Mouse (Mus musculus) natural killer cell, adult 2 months (primary cell): Measurements from ENCODE around the gene Csf1.

ENCODE experiments used
- DNase-seq, 2 experiments: peaks; one replicate each; pipeline ENCODE4 v3.0.0; 2022; ENCODE audit warnings: low spot score in 2 of 2

The Csf1 gene

DNA sequence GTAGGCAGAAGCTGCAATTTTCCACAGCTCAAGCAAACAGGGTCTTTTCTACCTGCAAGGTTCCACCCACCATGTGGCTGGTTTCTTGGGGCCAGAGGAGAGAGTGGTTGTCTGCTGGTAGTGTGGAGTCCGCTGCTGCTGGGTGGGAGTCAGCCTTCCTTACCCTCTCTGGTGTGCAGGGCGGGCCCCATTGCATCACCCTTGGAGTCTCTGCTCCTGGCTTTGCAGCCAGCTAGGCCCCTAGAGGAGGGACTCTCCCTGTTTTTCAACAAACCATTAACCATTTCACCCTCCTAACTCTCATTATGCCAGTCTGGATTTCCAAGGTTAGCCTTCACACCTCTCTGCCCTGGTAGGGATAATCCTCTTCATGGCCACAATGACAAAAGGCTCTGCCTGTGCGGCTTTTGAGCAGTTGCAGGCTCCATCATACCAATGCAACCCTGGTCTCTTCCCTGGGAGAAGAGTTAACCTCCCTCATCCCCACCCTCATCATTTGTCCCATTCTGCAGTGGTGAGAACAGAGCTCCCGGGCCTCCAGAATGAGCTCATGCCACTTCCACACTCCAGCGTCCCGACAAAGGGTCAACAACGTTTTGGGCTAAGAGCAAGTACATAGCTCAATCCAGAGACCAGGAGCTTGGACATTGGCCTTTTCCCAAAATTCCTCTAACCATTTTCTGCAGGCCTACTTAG is 56.4 kb downstream of the Csf1 start:
- DNase-seq: no peak

DNA sequence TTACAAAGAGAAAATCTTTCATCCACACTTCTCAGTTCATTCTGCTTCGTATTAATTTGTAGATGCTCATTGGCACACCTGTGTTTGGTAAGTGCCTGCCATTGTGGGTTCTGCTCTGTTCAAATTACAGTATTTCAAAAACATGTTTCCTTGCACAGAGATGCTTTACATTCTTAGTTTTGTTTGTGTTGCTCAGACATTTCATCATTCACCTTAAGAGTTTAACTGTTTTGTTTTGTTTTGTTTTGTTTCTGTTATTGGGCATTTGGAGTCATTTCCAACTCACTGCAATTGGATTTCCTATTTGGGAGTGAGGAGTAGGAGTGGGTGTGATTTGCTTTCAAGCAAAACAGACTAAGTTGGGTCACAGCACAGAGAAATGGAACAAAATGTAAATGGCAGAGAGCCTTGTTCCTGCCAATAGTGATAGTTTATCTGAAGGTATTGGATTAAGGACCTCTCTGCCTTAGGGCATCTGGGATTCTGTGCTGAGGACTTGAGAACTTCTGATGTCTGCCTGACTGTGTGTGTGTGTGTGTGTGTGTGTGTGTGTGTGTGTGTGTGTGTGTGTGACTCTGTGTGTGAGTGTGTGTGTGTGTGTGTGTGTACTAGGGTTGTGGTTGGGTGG is 58.4 kb downstream of the Csf1 start:
- DNase-seq: no peak

DNA sequence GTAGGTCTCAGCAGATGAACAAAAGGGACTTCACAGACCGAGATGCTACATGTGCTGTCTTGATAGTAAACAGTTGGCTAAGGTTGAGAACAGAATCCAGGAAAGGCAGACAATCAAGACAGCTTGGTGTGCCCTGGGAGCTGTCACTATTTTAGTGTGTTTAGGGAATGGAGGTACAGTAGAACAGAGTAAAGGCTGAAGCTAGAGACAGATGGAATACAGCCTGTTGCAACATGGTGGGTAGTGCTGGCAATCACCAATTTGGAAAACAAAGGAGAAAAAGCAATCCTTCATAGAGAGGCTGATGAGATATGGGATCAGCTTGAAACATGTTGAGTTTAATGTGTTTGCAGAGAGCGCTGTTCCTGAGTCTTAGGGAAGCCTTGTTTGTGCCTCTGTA is 59.6 kb downstream of the Csf1 start:
- DNase-seq: no peak

DNA sequence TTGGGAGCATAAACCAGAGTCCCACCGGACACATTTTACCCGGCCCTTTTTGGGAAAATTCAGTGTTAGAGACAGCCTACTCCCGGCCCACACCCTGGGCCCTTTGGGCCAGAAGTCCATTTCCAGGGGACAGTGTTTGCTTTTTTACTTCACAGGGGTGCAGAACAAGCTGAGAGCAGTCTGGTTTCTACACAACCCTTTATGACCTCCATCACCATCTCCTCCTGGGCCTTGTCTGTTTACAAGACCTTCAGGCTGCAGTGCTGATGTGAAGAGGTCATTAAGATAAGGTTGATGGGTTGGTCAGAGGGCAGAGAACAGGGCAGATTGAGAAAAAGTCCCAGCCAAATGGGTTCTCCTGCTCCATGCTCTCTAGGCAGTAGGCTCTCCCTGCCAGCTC is 63.4 kb downstream of the Csf1 start:
- no peak for DNase-seq

DNA sequence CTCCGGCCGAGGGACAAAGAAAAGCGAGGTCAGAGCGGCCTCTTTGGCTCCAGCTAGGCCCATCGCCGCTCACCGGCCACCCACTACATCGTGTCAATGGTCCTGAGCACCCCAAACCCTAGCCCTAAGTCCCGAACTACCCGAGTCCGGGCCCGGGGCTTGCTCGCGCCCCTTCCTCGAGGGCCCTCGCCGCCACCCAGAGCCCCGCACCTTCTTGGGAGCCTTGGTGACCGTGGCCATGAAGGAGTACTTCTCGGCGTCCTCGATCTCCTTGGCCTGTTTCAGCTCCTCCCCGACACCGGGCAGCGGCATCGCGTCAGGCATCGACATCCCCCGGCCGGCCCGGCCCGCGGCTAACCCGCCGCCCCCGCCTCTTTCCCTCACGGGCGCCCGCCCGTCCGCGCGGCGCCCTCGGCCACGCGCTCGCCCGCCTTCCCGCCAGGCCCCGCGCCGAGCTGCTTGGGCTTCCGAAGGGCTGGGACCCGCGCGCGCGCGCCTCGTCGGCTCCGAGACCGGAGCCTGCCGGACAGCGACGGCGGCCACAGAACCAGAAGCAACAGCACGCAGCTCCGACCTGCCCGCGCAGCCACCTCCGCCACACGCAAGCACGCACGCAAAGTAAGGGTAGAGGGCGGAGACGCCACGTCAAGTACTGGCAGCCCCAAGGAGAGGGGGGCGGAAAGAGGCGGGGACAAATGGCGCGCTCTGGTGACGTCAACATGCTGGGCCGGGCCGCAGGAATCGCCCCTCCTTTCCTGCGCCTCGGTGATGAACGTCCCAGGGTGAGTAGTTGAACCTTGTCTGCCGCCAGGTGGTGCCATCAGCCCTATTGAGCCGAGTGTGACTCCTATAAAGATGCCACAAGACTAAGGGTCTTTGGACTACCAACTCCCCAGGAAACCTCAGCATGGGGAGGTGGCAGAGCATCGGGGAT is 64.1 kb downstream of the Csf1 start, which contains the start of gene Ahcyl1:
TSS of gene Ahcyl1 (minus strand) at position 613 of the 934 bp plus-strand sequence.
- DNase-seq: peak; percentile 99

DNA sequence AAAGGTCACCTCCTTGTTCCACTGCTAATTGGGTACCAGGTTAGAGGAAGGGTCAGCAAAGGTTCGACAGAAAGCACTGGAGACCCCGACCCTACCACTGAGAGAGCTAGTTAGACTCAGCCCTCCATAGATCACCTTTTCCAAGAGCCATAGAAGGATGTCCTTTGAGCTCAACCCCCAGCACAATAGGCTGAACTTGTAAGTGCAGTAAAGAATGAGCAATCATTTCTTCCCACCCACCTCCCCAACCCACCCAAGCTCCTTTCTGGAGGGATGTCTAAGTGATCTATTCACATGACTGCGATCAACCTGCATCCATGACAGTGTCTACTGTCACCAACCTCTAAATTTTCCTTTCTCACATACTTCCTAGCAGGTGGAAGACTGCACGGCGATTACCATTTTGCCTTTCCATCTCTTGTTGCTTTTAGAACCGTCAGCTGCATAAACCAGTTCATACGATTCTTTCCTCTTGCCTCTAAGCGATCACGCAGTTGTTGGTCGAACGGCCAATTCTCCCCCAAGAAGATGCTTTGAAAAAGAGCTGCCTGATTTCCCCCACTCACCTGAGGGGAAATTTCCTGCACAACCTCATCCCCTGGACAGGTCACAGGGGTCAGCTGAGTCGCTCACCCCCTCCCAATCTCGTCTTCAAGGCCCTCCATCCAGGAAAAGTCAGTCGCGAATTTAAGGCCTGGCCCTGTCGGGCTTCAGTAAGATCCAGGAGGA is 64.9 kb downstream of the Csf1 start:
- DNase-seq: peak in 1 of 2 experiments; percentile 5

DNA sequence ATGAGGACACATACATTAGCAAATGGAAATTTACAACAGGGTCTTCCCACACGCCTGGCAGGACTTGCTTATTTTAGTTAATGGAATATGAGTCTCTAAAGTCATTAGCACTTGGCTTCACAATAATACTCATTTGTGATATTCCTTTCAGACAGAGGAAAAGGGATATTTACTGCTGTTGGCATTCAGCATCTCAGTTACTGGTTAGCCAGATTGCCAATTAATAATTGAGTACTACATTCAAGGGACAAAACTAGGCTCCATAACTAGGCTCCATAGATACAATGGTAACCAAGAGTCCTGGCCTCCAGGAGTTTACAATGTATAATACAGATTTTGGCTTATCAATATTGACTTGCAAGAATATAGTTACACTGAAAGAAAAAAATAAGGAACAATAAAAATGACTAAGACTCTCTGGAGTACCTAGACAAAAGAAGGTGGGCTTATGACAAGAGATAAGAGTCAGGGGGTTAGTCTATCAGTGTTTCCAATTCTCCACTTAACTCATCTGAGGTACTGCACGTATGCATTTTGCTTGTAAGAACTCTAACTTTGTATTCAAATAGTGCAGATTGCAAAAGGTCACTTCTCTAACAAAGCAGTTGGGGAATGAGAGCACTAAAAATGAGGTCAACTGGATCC is 65.9 kb downstream of the Csf1 start:
- no peak for DNase-seq
